ENCODE assay signal across 27 mouse cellular contexts in the genomic region with DNA sequence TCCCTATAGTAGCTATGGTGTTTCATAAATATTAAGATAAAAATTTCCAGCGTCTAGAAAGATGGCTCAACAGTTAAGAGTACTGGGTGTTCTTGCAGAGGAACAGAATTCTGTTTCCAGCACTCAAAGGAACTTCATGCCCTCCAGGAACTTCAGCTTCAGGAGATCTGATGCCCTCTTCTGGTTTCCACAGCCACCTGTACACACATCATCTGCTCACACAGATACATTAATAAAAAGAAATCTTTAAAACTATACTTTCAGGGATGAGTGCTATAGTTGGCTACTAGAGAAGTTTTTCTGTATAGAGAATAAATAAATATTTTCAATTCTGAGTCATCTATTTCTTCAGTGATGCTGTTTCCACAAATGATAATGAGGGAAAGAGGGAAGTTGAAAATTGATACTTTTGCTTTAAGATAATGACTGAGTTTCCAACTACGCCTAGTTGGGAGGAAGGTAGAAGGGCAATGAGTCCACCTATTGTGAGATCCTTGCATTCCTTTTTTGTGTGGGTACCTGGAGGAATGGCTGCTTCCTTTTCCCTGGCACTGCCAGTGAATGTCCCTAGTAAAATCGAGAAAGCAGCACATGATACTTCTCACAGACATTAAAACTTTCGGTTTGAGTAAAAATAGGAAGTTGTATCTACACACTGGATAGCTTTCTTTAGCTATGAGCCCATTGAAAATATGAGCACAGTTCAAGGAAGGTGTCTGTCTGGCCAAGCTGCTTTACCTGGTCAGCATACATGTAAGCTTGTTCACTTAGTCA. TPM values are rescaled to one million over a fixed set of nuclear protein-coding genes. Genes with fewer than 3 reads are reported as not detected.
DNase-seq lines count a peak whose midpoint lies in the region; ATAC-seq and TF ChIP-seq lines count a peak whose summit lies in the region.
"Had no signal": no experiment of that assay in that cellular context is flagged by ENCODE, and none has a peak within 500 bp of the region (broad histone marks: within the 10 kb centered on the region; RNA-seq: fewer than 3 reads in every experiment).

No protein-coding gene starts in this region.

- WGBS in intestine, postnatal 0 days = 60% methylated on average over 4 of the region's 4 CpGs
- WGBS in intestine, embryonic 15.5 days = 78% methylated on average over 4 of the region's 4 CpGs
- WGBS in macrophage (ENCODE audit: missing documents) = 18% methylated on average over 4 of the region's 4 CpGs
- 69% methylated on average over 4 of the region's 4 CpGs for WGBS in stomach, postnatal 0 days

- no peak overlapping the region for H3K4me2 ChIP-seq in intestine, postnatal 0 days (replicated peaks; ENCODE audit: low read depth)
- H3K4me2 ChIP-seq in intestine, embryonic 15.5 days (replicated peaks) = no peak overlapping the region
- no peak overlapping the region for H3K4me2 ChIP-seq in stomach, postnatal 0 days (replicated peaks; ENCODE audit: low read depth)
- H3K4me2 ChIP-seq: heart, embryonic 13.5 days; midbrain, embryonic 12.5 days; stomach, embryonic 15.5 days had no signal

- H3K27me3 ChIP-seq in intestine, postnatal 0 days (replicated peaks; ENCODE audit: control insufficient read depth, insufficient read depth, low read length) = no peaks in the 10 kb centered on the region
- H3K27me3 ChIP-seq in intestine, embryonic 15.5 days (replicated peaks) = no peaks in the 10 kb centered on the region
- H3K27me3 ChIP-seq in stomach, postnatal 0 days (ENCODE audit: control insufficient read depth, insufficient read depth, low read length) = no peaks in the 10 kb centered on the region
- H3K27me3 ChIP-seq: heart, embryonic 13.5 days; midbrain, embryonic 12.5 days; stomach, embryonic 15.5 days had no signal

- H3K4me3 ChIP-seq in intestine, postnatal 0 days (ENCODE audit: low read depth, low read length) = no peak overlapping the region
- H3K4me3 ChIP-seq in intestine, embryonic 15.5 days (replicated peaks) = no peak overlapping the region
- peak overlapping the region; percentile 29; the same call in 1 of the 2 replicates for H3K4me3 ChIP-seq in macrophage (ENCODE audit: inconsistent target)
- H3K4me3 ChIP-seq in stomach, postnatal 0 days (ENCODE audit: low read depth, low read length) = no peak overlapping the region
- H3K4me3 ChIP-seq: embryonic facial prominence, embryonic 10.5 days; gastrocnemius, adult 2 months; heart, embryonic 13.5 days; limb, embryonic 10.5 days; midbrain, embryonic 12.5 days; stomach, embryonic 15.5 days had no signal

- no peaks in the 10 kb centered on the region for H3K9me3 ChIP-seq in intestine, postnatal 0 days (ENCODE audit: control insufficient read depth)
- H3K9me3 ChIP-seq in intestine, embryonic 15.5 days = no peaks in the 10 kb centered on the region
- no peaks in the 10 kb centered on the region for H3K9me3 ChIP-seq in stomach, postnatal 0 days (ENCODE audit: control insufficient read depth, low read length)
- H3K9me3 ChIP-seq: embryonic facial prominence, embryonic 10.5 days; heart, embryonic 13.5 days; limb, embryonic 10.5 days; midbrain, embryonic 12.5 days; stomach, embryonic 15.5 days had no signal

- 0 out of 2 replicates have a peak, but pooled peaks have one; percentile 19 for TF ChIP-seq CTCF in intestine, postnatal 0 days (IDR thresholded peaks at IDR 0.05; ENCODE audit: low read depth)
- 0 out of 2 replicates have a peak, but pooled peaks have one; percentile 16 for TF ChIP-seq CTCF in stomach, postnatal 0 days (IDR thresholded peaks at IDR 0.05; ENCODE audit: low read depth)

- peaks cover 95% of the 10 kb centered on the region for H3K79me2 ChIP-seq in macrophage (ENCODE audit: inconsistent target)

- ATAC-seq in intestine, postnatal 0 days = no peak
- no peak for ATAC-seq in intestine, embryonic 15.5 days
- no peak for ATAC-seq in stomach, postnatal 0 days (ENCODE audit: low FRiP score, low TSS enrichment)
- ATAC-seq: hindbrain, postnatal 0 days; lung, postnatal 0 days had no signal

- no peak for TF ChIP-seq EP300 in stomach, postnatal 0 days (optimal IDR thresholded peaks at IDR 0.05)

- no peak overlapping the region for H3K9ac ChIP-seq in intestine, postnatal 0 days (ENCODE audit: low read depth, low read length)
- H3K9ac ChIP-seq in intestine, embryonic 15.5 days = no peak overlapping the region
- no peak overlapping the region for H3K9ac ChIP-seq in stomach, postnatal 0 days (ENCODE audit: low read length)
- H3K9ac ChIP-seq: heart, embryonic 13.5 days; midbrain, embryonic 12.5 days; stomach, embryonic 15.5 days had no signal

- no peaks in the 10 kb centered on the region for H3K36me3 ChIP-seq in intestine, postnatal 0 days (ENCODE audit: control insufficient read depth, insufficient read depth)
- no peaks in the 10 kb centered on the region for H3K36me3 ChIP-seq in intestine, embryonic 15.5 days
- H3K36me3 ChIP-seq in macrophage (ENCODE audit: inconsistent target) = no peaks in the 10 kb centered on the region
- no peaks in the 10 kb centered on the region for H3K36me3 ChIP-seq in stomach, postnatal 0 days (ENCODE audit: control insufficient read depth, insufficient read depth, low read length)
- H3K36me3 ChIP-seq: heart, embryonic 13.5 days; limb, embryonic 10.5 days; midbrain, embryonic 12.5 days; stomach, embryonic 15.5 days had no signal

- H3K4me1 ChIP-seq in intestine, postnatal 0 days (replicated peaks; ENCODE audit: control insufficient read depth, insufficient read depth, low read length) = no peaks in the 10 kb centered on the region
- peaks cover 11% of the 10 kb centered on the region for H3K4me1 ChIP-seq in intestine, embryonic 15.5 days (replicated peaks)
- H3K4me1 ChIP-seq in stomach, postnatal 0 days (replicated peaks; ENCODE audit: control insufficient read depth, insufficient read depth) = no peaks in the 10 kb centered on the region; the same call in 1 of the 2 replicates

- DNase-seq in MEL-GATA-1-ER (ENCODE audit: extremely low read depth, low read depth) = peak; percentile 31
- DNase-seq in stomach, postnatal 0 days (ENCODE audit: low spot score) = no peak
- DNase-seq in urinary bladder, postnatal 25 days (ENCODE audit: low spot score) = no peak
- no peak for DNase-seq in cerebellum, adult 11-12 months
- no peak for DNase-seq in cerebellum, adult 9-11 months
- DNase-seq: adrenal gland, postnatal 10 days; cerebellum, adult 9-10 months; gastrocnemius, adult 2 months; heart, adult 18-20 months; heart, postnatal 14 days; kidney, adult 18-20 months; kidney, postnatal 10 days; liver; right cerebral cortex, postnatal 25 days; spleen, adult 18-20 months; thymus, adult 2 months; thymus, postnatal 4 days had no signal

- H3K27ac ChIP-seq in intestine, postnatal 0 days (ENCODE audit: low read depth, low read length) = no peak overlapping the region
- no peak overlapping the region for H3K27ac ChIP-seq in intestine, embryonic 15.5 days
- H3K27ac ChIP-seq in macrophage = peak overlapping the region; percentile 53
- no peak overlapping the region for H3K27ac ChIP-seq in stomach, postnatal 0 days (replicated peaks)
- H3K27ac ChIP-seq: embryonic facial prominence, embryonic 10.5 days; gastrocnemius, adult 2 months; heart, embryonic 13.5 days; hindbrain, postnatal 0 days; limb, embryonic 10.5 days; midbrain, embryonic 12.5 days; stomach, embryonic 15.5 days had no signal

RNA-seq across cellular contexts. Expression of a gene that starts 9.1 kb away (rescaled TPM):
- polyA plus RNA-seq in intestine, postnatal 0 days (2015; fragmentation: Nextera tagmentation; extraction: Ambion mirVana) = 6.1 and 6.9 TPM in 2 replicates
- 9.6 TPM in 2 replicates for polyA plus RNA-seq in intestine, embryonic 15.5 days (2015; fragmentation: Nextera tagmentation; extraction: Ambion mirVana)
- 10 to 100 TPM; 14.0 to 82.8 (median 62.1) TPM for total RNA-seq in macrophage (2018; cell fraction: chromatin; rRNA removed)
- total RNA-seq in macrophage (2018; cell fraction: cytosol; rRNA removed) = 10 to 100 TPM in 25 of 26 experiments, 1 to 10 TPM in 1; 8.7 to 22.0 (median 16.4) TPM
- total RNA-seq in macrophage (2018; cell fraction: nucleus; rRNA removed) = 10 to 100 TPM; 13.9 to 61.0 (median 44.8) TPM
- polyA plus RNA-seq in macrophage (2018) = 9.0 to 13.1 TPM (median 11.4 TPM) in 3 replicates
- 6.0 and 6.1 TPM in 2 replicates for polyA plus RNA-seq in stomach, postnatal 0 days (2015; fragmentation: Nextera tagmentation; extraction: Ambion mirVana)
